Mouse (Mus musculus): ENCODE measurements around the gene Ikzf2.

- no peak for TF ChIP-seq USF1 (IDR thresholded peaks at IDR 0.05; ENCODE audit: low read depth)
- no peak for TF ChIP-seq MAX (IDR thresholded peaks at IDR 0.05; ENCODE audit: low read depth)
- TF ChIP-seq SRF (IDR thresholded peaks at IDR 0.05; ENCODE audit: control insufficient read depth, insufficient read length, low read depth), result no peak
- TF ChIP-seq POLR2A (IDR thresholded peaks at IDR 0.05; ENCODE audit: insufficient read length, low read depth), result no peak
- no peak for TF ChIP-seq MYOD1 (IDR thresholded peaks at IDR 0.05; ENCODE audit: control insufficient read depth in 1 of 3, insufficient read length in 2 of 3, low read depth in 2 of 3)
Observed at GRCm38 (mm10) chr1:69634259-69634658, 52.8 kb downstream of the Ikzf2 start.
